Mouse (Mus musculus): ENCODE data around the gene Zmym3.

Zmym3 gene

DNA sequence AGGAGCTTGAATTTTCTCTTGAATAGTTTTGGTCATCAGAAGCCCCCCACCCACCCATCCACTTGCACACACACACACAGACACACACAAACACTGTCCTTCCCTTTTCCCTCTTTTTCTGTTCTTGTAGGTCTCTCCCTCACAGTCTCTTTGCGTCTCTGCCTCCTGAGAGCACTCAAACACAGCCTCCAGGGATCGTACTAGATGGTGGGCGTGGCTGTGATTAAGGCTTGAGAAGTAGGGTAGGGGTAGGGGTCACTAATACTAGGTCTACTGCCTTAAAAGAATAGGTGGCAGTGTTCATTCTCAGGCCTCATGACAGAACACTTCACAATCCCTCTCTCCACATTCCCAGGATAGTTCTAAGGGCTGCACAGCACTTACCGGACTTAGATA, at the start of gene Zmym3:
Gene Zmym3, minus strand, starts transcription at position 150 of the 396 bp plus-strand sequence.
- no peak for DNase-seq (ENCODE audit: low spot score in 2 of 2)

- no peak for DNase-seq (ENCODE audit: low spot score in 2 of 2)
Observed at GRCm38 (mm10) chrX:101451591-101451990, 30.9 kb upstream of the Zmym3 start.

DNA sequence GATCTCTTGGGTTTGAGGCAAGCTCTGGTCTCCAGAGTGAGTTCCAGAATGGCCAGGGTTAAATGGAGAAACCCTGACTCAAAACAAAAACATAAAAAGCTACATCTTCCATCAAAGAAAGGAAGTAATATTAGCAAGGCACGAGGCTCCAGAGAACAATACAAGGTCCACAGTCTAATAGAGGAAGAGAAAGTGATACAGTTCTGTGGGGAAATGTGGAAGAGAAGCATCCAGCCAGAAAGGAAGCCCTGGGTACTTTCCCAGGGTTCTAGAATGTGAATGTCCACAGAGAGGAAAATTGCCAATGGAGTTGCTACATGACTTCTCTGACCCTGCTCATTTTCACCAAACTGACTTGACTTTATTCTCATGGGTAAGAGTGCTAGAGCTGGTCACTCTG, 30.5 kb upstream of the Zmym3 start:
- no peak for DNase-seq (ENCODE audit: low spot score in 2 of 2)

GRCm38 (mm10) chrX:101448886-101449475, 28.3 kb upstream of the Zmym3 start, which contains the start of gene Itgb1bp2:
Gene Itgb1bp2 (plus strand): TSS chrX:101449088.
- DNase-seq (ENCODE audit: low spot score in 2 of 2), result no peak

DNA sequence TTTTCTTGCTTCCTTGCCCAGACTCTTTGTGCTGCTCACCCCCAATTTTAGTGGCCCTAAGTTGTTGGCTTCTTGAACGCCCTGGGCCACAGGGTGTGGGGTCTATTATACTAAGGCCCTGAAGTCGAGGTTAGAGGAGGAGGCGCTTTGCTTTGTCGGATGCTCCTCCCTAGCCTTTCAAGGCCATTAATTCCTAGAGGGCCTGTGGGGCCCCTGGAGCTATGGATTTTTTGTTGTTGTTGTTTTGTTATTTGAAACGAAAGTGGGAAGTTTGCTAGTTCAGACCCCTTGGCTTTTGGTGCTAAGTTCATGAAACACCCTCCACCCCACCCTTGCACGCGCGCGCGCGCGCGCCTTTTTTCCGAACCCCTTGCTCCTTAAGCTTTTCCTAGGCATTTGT, 9.3 kb upstream of the Zmym3 start:
- DNase-seq (ENCODE audit: low spot score in 2 of 2), result no peak

- DNase-seq (ENCODE audit: low spot score in 2 of 2), result peak; percentile 77
Observed at GRCm38 (mm10) chrX:101429142-101429949, 8.7 kb upstream of the Zmym3 start, which contains the start of gene Nono. Gene Nono (plus strand): TSS chrX:101429318.

DNA sequence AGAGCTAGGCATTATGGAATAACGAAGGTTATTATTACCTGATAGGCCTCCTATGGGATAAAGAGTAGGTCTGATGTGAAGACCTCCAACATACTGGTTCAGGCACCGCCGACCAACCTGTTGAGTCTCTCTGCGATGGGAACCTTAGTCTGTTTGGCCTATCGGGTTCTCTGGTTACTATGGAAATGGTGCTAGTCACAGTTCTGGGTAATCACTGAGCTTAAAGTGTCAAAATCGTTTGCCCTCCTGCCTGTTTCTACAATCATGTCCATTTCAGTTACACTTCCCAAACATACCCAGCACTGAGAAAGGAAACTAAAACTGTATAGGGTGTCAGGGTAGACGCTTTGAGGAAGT, 8.1 kb upstream of the Zmym3 start:
- DNase-seq (ENCODE audit: low spot score in 2 of 2), result no peak

- no peak for DNase-seq (ENCODE audit: low spot score in 2 of 2)
Observed at GRCm38 (mm10) chrX:101427774-101428173, 7.1 kb upstream of the Zmym3 start.

- no peak for DNase-seq (ENCODE audit: low spot score in 2 of 2)
Observed at GRCm38 (mm10) chrX:101423462-101423861, 2.8 kb upstream of the Zmym3 start.

DNA sequence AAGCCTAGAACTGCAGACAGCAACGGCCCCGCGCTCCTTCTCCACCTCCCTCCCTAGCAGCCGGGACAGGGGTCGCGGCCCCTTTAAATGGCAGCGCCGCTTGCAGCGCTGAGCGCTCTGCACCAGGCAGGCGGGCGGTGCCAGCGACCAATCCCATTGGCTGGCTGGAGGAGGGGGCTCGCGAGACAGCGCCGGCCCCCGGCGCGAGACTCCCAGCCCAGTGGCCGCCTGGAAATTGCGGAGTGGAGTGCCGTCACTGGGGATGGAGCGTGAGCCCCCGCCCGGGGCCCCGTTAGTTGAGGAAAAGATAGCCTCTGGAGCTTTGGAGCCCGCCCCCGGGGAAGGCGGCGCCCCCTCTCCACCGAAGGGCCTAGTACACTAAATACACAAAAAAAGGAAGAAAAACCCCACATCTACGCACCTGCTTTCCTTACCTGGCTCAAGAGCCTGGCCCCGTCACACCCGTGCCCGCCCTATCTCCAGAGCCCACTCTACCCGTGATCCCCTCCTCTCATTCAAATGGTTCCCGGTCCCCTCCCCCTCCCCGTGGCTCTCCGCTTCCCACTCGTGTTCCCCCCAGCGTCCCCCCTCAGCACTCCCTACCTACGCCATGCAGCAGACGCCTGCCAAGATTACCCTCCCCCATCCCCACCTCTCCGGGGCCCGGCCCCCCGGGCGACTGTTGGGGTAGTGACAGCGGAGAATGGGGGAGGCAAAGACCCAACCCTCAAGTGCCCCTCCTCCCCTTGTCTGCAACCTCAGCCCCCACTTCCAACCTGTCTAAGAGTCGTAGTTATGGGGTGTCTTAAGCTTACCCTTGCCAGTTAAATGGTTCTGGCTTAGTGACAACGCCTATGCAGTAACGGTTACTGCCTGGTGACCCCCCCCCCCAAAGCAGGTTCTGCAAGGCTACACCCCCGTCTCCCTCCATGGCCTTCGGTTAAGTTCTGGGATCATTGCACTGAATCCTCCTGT, 637 bp downstream of the Zmym3 start:
- peak; percentile 78 to 84 for DNase-seq (ENCODE audit: low spot score in 2 of 2)

DNA sequence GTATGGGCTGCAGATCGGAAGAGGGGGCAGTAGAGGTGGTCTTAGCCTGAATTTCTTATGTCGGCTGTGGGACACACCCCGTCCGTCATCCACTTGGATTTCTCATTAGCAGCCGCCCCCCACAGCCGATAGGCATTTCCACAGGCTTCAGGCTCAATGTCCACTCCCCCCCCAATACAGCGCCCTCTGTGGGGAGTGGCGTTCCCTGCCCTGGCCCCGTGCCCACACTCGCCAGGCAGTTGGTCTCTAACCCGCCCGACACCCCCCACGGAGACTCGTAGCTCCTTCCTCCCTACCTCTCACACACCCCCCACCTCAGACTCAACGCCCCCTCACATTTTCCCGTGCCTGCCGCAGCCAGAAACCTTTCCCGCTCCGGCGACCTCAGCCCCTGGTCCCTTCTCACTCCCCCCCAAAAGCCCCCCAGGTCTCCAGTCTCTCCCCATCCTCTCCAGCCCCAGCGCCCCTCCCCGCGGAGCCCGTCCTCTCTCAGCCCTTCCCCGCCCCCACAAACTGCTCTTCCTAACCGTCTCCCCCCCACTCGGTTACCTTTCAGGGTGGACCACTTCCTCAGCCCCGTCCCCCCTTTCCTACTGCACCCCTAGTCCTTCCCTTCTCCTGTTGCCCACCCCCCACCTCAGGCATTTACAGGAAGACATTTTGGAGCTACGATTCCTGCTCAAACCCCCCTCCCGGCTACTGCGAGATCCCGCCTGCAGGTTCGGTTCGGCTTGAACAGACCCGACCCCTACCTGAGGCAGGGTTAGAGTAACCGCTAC, 1.5 kb downstream of the Zmym3 start:
- DNase-seq (ENCODE audit: low spot score in 2 of 2), result peak; percentile 22

DNA sequence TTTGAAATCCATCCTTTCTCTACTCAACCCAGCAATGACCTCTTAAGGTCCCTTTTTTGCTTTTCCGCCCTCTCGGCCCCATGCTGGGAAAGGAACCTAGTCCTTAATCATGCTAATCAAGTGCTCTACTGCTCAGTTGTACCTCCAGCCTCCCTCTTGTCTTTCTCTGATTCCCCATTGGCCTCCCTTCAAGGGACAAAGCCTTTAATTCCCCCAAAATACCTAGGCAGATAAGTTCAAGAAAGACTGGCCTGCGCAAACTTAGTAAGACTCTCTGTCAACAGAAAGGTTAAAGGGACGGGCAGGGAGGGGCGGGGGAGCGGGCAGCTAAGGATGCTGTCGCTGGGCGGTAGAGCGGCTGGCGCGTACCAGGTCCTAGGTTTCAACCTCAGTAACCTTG, 24.2 kb downstream of the Zmym3 start:
- no peak for DNase-seq (ENCODE audit: low spot score in 2 of 2)

GRCm38 (mm10) chrX:101394341-101394740, 26.3 kb downstream of the Zmym3 start:
- DNase-seq (ENCODE audit: low spot score in 2 of 2), result no peak

DNA sequence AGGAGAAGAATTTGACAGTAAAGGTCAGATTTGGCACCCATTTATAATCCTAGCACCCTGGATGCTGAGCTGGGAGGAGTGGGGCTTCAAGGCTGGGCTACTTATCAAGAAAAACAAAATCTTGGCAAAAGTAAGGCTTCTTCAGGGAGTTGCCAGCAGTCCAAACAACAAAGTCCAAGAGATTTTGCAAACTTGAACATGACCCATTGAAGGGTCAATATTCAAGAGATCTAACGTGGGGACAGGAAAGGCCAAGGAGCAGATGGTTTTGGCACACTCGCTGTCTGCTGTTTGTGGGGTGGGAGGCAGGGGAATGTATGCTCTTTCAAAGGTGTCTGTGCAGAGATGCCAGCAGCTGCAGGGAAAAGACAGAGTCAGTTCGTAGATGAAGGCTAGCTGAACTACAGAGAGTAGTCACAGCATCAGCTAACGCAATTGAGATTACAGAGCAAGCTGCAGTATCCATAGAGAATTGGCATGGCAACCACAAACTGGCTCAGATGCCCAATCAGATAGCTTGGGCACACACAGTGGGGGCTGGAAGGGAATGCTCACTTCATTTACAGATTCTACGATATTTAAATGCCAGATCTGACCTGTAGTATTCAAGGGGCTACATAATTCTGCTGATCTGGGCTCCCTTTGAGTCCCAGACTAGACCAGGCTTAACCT, 31.6 kb downstream of the Zmym3 start:
- no peak for DNase-seq (ENCODE audit: low spot score in 2 of 2)

DNA sequence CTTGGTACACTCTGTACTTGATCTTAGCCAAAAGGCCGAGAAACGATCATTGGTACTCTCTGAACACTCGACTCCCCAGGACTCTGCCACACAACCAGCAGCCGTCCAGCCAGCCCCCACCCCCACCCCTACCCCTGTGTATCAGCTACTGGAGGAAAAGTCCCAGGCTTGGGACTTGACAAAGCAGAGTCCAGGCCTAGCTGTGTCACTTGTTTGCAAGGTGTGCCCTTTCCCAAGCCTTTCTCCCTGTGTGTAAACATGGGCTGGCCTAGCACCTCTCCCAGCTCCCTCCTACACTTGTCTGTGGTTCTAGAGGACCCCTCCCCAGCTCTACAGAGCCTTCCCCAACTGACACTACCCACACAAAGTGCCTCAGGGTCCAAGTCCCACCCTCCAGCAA, 34.4 kb downstream of the Zmym3 start:
- DNase-seq (ENCODE audit: low spot score in 2 of 2), result no peak

GRCm38 (mm10) chrX:101384439-101385137, 36.1 kb downstream of the Zmym3 start:
- peak in 1 of 2 experiments; percentile 15 for DNase-seq (ENCODE audit: low spot score in 2 of 2)

GRCm38 (mm10) chrX:101383455-101383854, 37.2 kb downstream of the Zmym3 start:
- DNase-seq (ENCODE audit: low spot score in 2 of 2), result no peak

DNA sequence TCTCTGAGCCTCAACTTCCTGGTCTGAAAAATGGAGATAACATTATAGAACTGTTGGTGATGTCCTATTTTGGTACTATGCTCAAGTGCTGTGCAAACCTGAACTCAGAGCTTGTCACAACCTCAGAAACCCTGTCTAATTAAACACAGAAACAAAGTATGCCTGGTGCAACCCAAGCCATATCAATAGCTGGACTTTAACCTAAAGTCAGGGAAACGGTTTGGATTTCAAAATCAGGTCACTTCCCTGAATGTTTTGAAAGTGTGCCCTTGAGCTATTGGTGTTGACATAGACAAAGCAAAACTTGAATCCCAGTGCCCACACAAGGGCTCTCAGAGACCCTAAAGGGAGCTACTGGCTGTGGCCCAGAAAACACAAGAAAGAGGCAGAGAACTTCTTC, 40.9 kb downstream of the Zmym3 start:
- DNase-seq (ENCODE audit: low spot score in 2 of 2), result no peak

- DNase-seq (ENCODE audit: low spot score in 2 of 2), result no peak
Observed at GRCm38 (mm10) chrX:101377076-101377475, 43.6 kb downstream of the Zmym3 start.
